Mouse (Mus musculus) embryonic facial prominence, embryonic 14.5 days (tissue): ENCODE measurements around the gene Prkcd. TPM values are rescaled to one million over a fixed set of nuclear protein-coding genes. Genes with fewer than 3 reads are reported as not detected.

ENCODE experiments used
- microRNA-seq: library from miRNA; unstranded; fragments of <30 nt; microRNA quantifications from one replicate; pipeline ENCODE4, GENCODE M21; 2016; ENCODE audit warnings: borderline number of aligned reads
- polyA plus RNA-seq: library from polyadenylated mRNA; unstranded; fragments of >200 nt; fragmentation: Nextera tagmentation; extraction: Ambion mirVana; gene quantifications from 2 replicates; pipeline ENCODE4 v1.2.1, GENCODE M21; 2014

The Prkcd gene
- polyA plus RNA-seq, 1 experiment from 2014 or later: 42.5 TPM

Small RNAs within 50 kb of the gene (microRNA-seq; reads per million reads assigned to microRNA genes)
- gene Mir3076: 2.2 reads per million, percentile 8 among the genes with 10 or more reads in this experiment

Other genes starting within 250 kb of the Prkcd start
- gene Dcp1a, start 146.7 kb downstream of the Prkcd start, polyA plus RNA-seq: 21.2 and 23.3 TPM in 2 replicates
- gene Cacna1d, start 134.8 kb downstream of the Prkcd start, polyA plus RNA-seq: 3.5 and 3.8 TPM in 2 replicates
- gene Tkt, start 77.9 kb downstream of the Prkcd start, polyA plus RNA-seq: 91.9 and 110 TPM in 2 replicates
- 13.3 and 16.5 TPM in 2 replicates for gene Rft1, start 28.1 kb upstream of the Prkcd start, polyA plus RNA-seq
- 14.2 and 14.9 TPM in 2 replicates for gene Sfmbt1, start 88.6 kb upstream of the Prkcd start, polyA plus RNA-seq
- 28.2 and 28.3 TPM in 2 replicates for gene Tmem110, start 199.4 kb upstream of the Prkcd start, polyA plus RNA-seq